Mouse (Mus musculus) hematopoietic stem cell, adult 5-6 weeks (primary cell): ENCODE measurements around the gene Hist2h2aa1. TPM values are rescaled to one million over a fixed set of nuclear protein-coding genes. Genes with fewer than 3 reads are reported as not detected.

Experiments used
- ATAC-seq, 2 experiments: fragments of 125-278 bp in 1 of 2; replicated peaks in 1 of 2; 2 replicates each; pipeline ENCODE4 v1.8.0; 2016 to 2017; ENCODE audit warnings: inconsistent platforms in 2 of 2, mild to moderate bottlenecking in 2 of 2, moderate number of reproducible peaks in 2 of 2, low read depth in 1 of 2, moderate TSS enrichment in 1 of 2; ENCODE audit not compliant: low FRiP score in 2 of 2, poor library complexity in 2 of 2, severe bottlenecking in 2 of 2, insufficient read depth in 1 of 2, low TSS enrichment in 1 of 2
- total RNA-seq: library from RNA; stranded (forward); fragments of 172-1452, 232-1000 nt; gene quantifications from 2 replicates; pipeline ENCODE4 v1.2.3, GENCODE M21; 2017

Gene Hist2h2aa1
- total RNA-seq, 1 experiment from 2014 or later: 3,576 TPM

GRCm38 (mm10) chr3:96293368-96293767 is 48.1 kb downstream of the Hist2h2aa1 start:
- 0 out of 4 replicates have a peak, but pooled peaks of 1 of the 2 experiments have one; percentile 9 for ATAC-seq

DNA sequence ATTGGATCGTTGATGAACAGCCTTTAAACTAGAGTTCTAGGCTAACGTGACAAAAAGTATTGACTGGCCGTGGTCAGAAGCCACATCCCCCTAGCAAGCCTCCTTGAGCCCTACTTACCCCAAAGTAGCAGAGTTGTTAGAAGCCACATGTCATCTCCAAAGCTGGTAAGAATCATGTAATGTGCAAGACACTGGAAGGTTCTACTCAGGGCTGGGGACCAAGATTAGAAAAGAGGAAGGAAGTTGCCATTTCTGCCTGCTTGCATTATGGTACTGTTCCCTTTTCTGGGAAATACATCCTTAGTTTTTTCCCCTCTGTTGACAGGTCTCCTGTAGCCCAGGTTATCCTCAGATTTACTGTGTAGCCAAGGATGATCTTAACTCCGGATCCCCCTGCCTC is 48.5 kb downstream of the Hist2h2aa1 start, which contains the start of gene Fcgr1:
Gene Fcgr1 (minus strand): TSS at position 183 of the 400 bp plus-strand sequence.
- ATAC-seq: peak; percentile 86 to 91

Other genes with a start within 250 kb of the Hist2h2aa1 start
- gene Plekho1, start 249.5 kb upstream of the Hist2h2aa1 start, total RNA-seq: 37.5 and 41.6 TPM in 2 replicates
- 14.0 and 29.1 TPM in 2 replicates for gene Vps45, start 187.0 kb upstream of the Hist2h2aa1 start, total RNA-seq
- gene Otud7b, start 141.0 kb upstream of the Hist2h2aa1 start, total RNA-seq: 24.3 and 34.7 TPM in 2 replicates
- not detected in 2 replicates for gene Mtmr11, start 83.5 kb upstream of the Hist2h2aa1 start, total RNA-seq
- gene Sf3b4, start 73.2 kb upstream of the Hist2h2aa1 start, total RNA-seq: 15.9 and 24.9 TPM in 2 replicates
- gene Sv2a, start 64.3 kb upstream of the Hist2h2aa1 start, total RNA-seq: 1.2 and 3.3 TPM in 2 replicates
- gene Bola1, start 25.8 kb upstream of the Hist2h2aa1 start, total RNA-seq: 34.6 and 41.7 TPM in 2 replicates
- gene Hist2h2ab, start 25.6 kb upstream of the Hist2h2aa1 start, total RNA-seq: 114 and 199 TPM in 2 replicates
- 1,288 and 1,422 TPM in 2 replicates for gene Hist2h2ac, start 24.6 kb upstream of the Hist2h2aa1 start, total RNA-seq
- gene Hist2h2be, start 24.4 kb upstream of the Hist2h2aa1 start, total RNA-seq: 11.9 and 14.6 TPM in 2 replicates
- gene Hist2h3c2, start 6.4 kb upstream of the Hist2h2aa1 start, total RNA-seq: 51.2 and 125 TPM in 2 replicates
- gene Hist2h2aa2, start 5.2 kb upstream of the Hist2h2aa1 start, total RNA-seq: 336 and 1,520 TPM in 2 replicates
- gene Hist2h3c1, start 1.2 kb downstream of the Hist2h2aa1 start, total RNA-seq: 3.7 TPM in 1 of 2 replicates, not detected in the other
- gene Hist2h4, start 17.8 kb downstream of the Hist2h2aa1 start, total RNA-seq: 44.6 and 53.3 TPM in 2 replicates
- gene Hist2h3b, start 23.2 kb downstream of the Hist2h2aa1 start, total RNA-seq: 222 and 285 TPM in 2 replicates
- 3,457 and 7,416 TPM in 2 replicates for gene Hist2h2bb, start 24.3 kb downstream of the Hist2h2aa1 start, total RNA-seq
- 1.7 and 4.9 TPM in 2 replicates for gene Fcgr1, start 48.5 kb downstream of the Hist2h2aa1 start, total RNA-seq
- gene BC107364, start 206.8 kb downstream of the Hist2h2aa1 start, total RNA-seq: not detected in 2 replicates